Mouse (Mus musculus) heart, embryonic 11.5 days (tissue): ENCODE results near the gene Ralgps1. TPM values are rescaled to one million over a fixed set of nuclear protein-coding genes. Genes with fewer than 3 reads are reported as not detected.

Source experiments
- ATAC-seq: fragments of 200-750 bp; cut with Nextera tagmentation; replicated peaks from 2 replicates; pipeline ENCODE4 v1.8.0; 2017; ENCODE audit warnings: moderate library complexity; ENCODE audit not compliant: insufficient number of reproducible peaks, low FRiP score, low TSS enrichment
- H3K27ac ChIP-seq: fragments of 300-500 bp; sonication (generic); 2 replicates; pipeline ENCODE4 v1.5.1; 2014; ENCODE audit warnings: mild to moderate bottlenecking, low read depth, low read length
- H3K27me3 ChIP-seq: fragments of 300-500 bp; sonication (generic); 2 replicates; pipeline ENCODE4 v1.6.1; 2014; ENCODE audit warnings: mild to moderate bottlenecking, low read length, mixed read lengths; ENCODE audit not compliant: control insufficient read depth, insufficient read depth
- H3K36me3 ChIP-seq: fragments of 300-500 bp; sonication (generic); 2 replicates; pipeline ENCODE4 v1.6.1; 2014; ENCODE audit warnings: mild to moderate bottlenecking, low read length, moderate library complexity, mixed read lengths; ENCODE audit not compliant: control insufficient read depth, insufficient read depth
- H3K4me1 ChIP-seq: fragments of 300-500 bp; sonication (generic); 2 replicates; pipeline ENCODE4 v1.6.1; 2014; ENCODE audit warnings: low read length; ENCODE audit not compliant: control insufficient read depth, insufficient read depth
- H3K4me2 ChIP-seq: fragments of 300-500 bp; sonication (generic); 2 replicates; pipeline ENCODE4 v1.6.1; 2014; ENCODE audit warnings: mild to moderate bottlenecking, moderate library complexity
- H3K4me3 ChIP-seq: fragments of 300-500 bp; sonication (generic); 2 replicates; pipeline ENCODE4 v1.5.1; 2014; ENCODE audit warnings: low read depth, low read length
- H3K9ac ChIP-seq: fragments of 300-500 bp; sonication (generic); 2 replicates; pipeline ENCODE4 v1.6.1; 2014; ENCODE audit warnings: mild to moderate bottlenecking, low read depth, low read length, moderate library complexity
- H3K9me3 ChIP-seq: fragments of 300-500 bp; sonication (generic); replicated peaks from 2 replicates; pipeline ENCODE4 v1.6.1; 2016; ENCODE audit warnings: low read length; ENCODE audit not compliant: control insufficient read depth
- WGBS: fragments of 180-500 bp; shearing (Covaris S2); extraction: QIAGEN DNeasy Blood & Tissue Kit; methylation state at CpG from one replicate; pipeline ENCODE4 v1.1.7; 2014; ENCODE audit not compliant: insufficient replicate concordance; 5-methylcytosine and 5-hydroxymethylcytosine counted together
- microRNA-seq: library from miRNA; unstranded; fragments of <30 nt; microRNA quantifications from one replicate; pipeline ENCODE4, GENCODE M21; 2016; ENCODE audit warnings: borderline number of aligned reads
- polyA plus RNA-seq: library from polyadenylated mRNA; unstranded; fragments of >200 nt; fragmentation: Nextera tagmentation; extraction: Ambion mirVana; gene quantifications from 2 replicates; pipeline ENCODE4 v1.2.1, GENCODE M21; 2014

Gene Ralgps1
- polyA plus RNA-seq, 1 experiment from 2014 or later: 6.6 TPM

GRCm38 (mm10) chr2:33086671-33087363, 284.5 kb downstream of the Ralgps1 start:
- WGBS: 77% methylated on average over 7 of the region's 7 CpGs
- H3K36me3 ChIP-seq: no peaks in the 10 kb centered on the region
- no peaks in the 10 kb centered on the region for H3K9me3 ChIP-seq
- no peak overlapping the region for H3K4me2 ChIP-seq
- no peaks in the 10 kb centered on the region for H3K27me3 ChIP-seq
- no peaks in the 10 kb centered on the region for H3K4me1 ChIP-seq
- no peak overlapping the region for H3K27ac ChIP-seq
- H3K4me3 ChIP-seq: no peak overlapping the region
- no peak for ATAC-seq
- H3K9ac ChIP-seq: no peak overlapping the region

GRCm38 (mm10) chr2:33086016-33086596, 285.2 kb downstream of the Ralgps1 start:
- Histone ChIP-seq H3K4me1 (no peaks in the 10 kb centered on the region), H3K27me3 (no peaks in the 10 kb centered on the region), H3K36me3 (no peaks in the 10 kb centered on the region), H3K27ac (no peak overlapping the region), H3K9ac (no peak overlapping the region), H3K9me3 (no peaks in the 10 kb centered on the region), H3K4me2 (no peak overlapping the region), H3K4me3 (no peak overlapping the region)
- no peak for ATAC-seq
- WGBS: 66% methylated on average over 7 of the region's 7 CpGs

GRCm38 (mm10) chr2:33084221-33084620, 287.1 kb downstream of the Ralgps1 start:
- Histone ChIP-seq H3K4me1 (no peaks in the 10 kb centered on the region), H3K27ac (no peak overlapping the region), H3K4me3 (no peak overlapping the region), H3K27me3 (no peaks in the 10 kb centered on the region), H3K4me2 (no peak overlapping the region), H3K9me3 (no peaks in the 10 kb centered on the region), H3K9ac (no peak overlapping the region), H3K36me3 (no peaks in the 10 kb centered on the region)
- no peak for ATAC-seq
- 55% methylated on average over 3 of the region's 3 CpGs for WGBS

Small RNA genes lying within 50 kb of the gene (microRNA-seq; reads per million reads assigned to microRNA genes)
- gene Gm25998: not detected

Other genes with a start within 250 kb of the Ralgps1 start
- gene Garnl3, start 239.8 kb downstream of the Ralgps1 start, polyA plus RNA-seq: 14.6 and 15.4 TPM in 2 replicates
- gene Angptl2, start 155.4 kb downstream of the Ralgps1 start, polyA plus RNA-seq: 34.3 and 47.8 TPM in 2 replicates
- 4.2 and 6.4 TPM in 2 replicates for gene Zbtb34, start 59.8 kb upstream of the Ralgps1 start, polyA plus RNA-seq
- gene Zbtb43, start 97.1 kb upstream of the Ralgps1 start, polyA plus RNA-seq: 12.8 and 16.8 TPM in 2 replicates